Comparison of ENCODE assay signal across 8 mouse cellular contexts in genomic region chr1:62702743-62703142, GRCm38 (mm10). TPM values are rescaled to one million over a fixed set of nuclear protein-coding genes. Genes with fewer than 3 reads are reported as not detected.
DNase-seq lines count a peak whose midpoint lies in the region; ATAC-seq and TF ChIP-seq lines count a peak whose summit lies in the region.

No protein-coding gene starts in this region.

- peak overlapping the region; percentile 67 for H3K4me3 ChIP-seq in spleen, adult 2 months (ENCODE audit: extremely low read depth, insufficient read depth, insufficient read length)
- peak overlapping the region; percentile 72 for H3K4me3 ChIP-seq in intestine, postnatal 0 days (ENCODE audit: low read depth, low read length)
- peak overlapping the region; percentile 48 for H3K4me3 ChIP-seq in neural tube, embryonic 12.5 days

- H3K36me3 ChIP-seq in spleen, adult 2 months (ENCODE audit: control insufficient read depth, insufficient read depth, low read length) = no peaks in the 10 kb centered on the region
- no peaks in the 10 kb centered on the region for H3K36me3 ChIP-seq in intestine, postnatal 0 days (ENCODE audit: control insufficient read depth, insufficient read depth)
- no peaks in the 10 kb centered on the region for H3K36me3 ChIP-seq in neural tube, embryonic 12.5 days

- H3K27me3 ChIP-seq in spleen, adult 2 months (ENCODE audit: control insufficient read depth, insufficient read depth, low read length) = peaks cover 34% of the 10 kb centered on the region
- peaks cover 8% of the 10 kb centered on the region; the same call in 1 of the 2 replicates for H3K27me3 ChIP-seq in intestine, postnatal 0 days (replicated peaks; ENCODE audit: control insufficient read depth, insufficient read depth, low read length)
- H3K27me3 ChIP-seq in neural tube, embryonic 12.5 days (replicated peaks) = peaks cover 16% of the 10 kb centered on the region

- no peak for ATAC-seq in intestine, postnatal 0 days
- ATAC-seq in neural tube, embryonic 12.5 days (ENCODE audit: low FRiP score, low read depth) = no peak

- TF ChIP-seq CTCF in spleen, adult 2 months (IDR thresholded peaks at IDR 0.05; ENCODE audit: extremely low read depth, insufficient read depth, insufficient read length, insufficient replicate concordance) = no peak
- 0 out of 2 replicates have a peak, but pooled peaks have one; percentile 1 for TF ChIP-seq CTCF in intestine, postnatal 0 days (IDR thresholded peaks at IDR 0.05; ENCODE audit: low read depth)

- under 1% methylated on average over 25 of the region's 25 CpGs for WGBS in spleen, adult 2 months
- under 1% methylated on average over 25 of the region's 25 CpGs for WGBS in intestine, postnatal 0 days
- under 1% methylated on average over 25 of the region's 25 CpGs for WGBS in neural tube, embryonic 12.5 days

- H3K27ac ChIP-seq in spleen, adult 2 months (ENCODE audit: insufficient read depth, low read length) = peak overlapping the region; percentile 36; the same call in 1 of the 2 replicates
- H3K27ac ChIP-seq in intestine, postnatal 0 days (ENCODE audit: low read depth, low read length) = peak overlapping the region; percentile 70
- H3K27ac ChIP-seq in neural tube, embryonic 12.5 days = peak overlapping the region; percentile 74

- peak; percentile 27 for DNase-seq in cerebellum, adult 9-10 months
- DNase-seq in cerebellum, adult 11-12 months = no peak
- no peak for DNase-seq in spleen, adult 2 months (ENCODE audit: low read depth in 1 of 2, low spot score in 2 of 2)
- DNase-seq in spleen, postnatal 14 days (ENCODE audit: low spot score in 2 of 2) = no peak
- no peak for DNase-seq in thymus, postnatal 14 days
- DNase-seq in urinary bladder, postnatal 14 days (ENCODE audit: low spot score) = no peak

- peaks cover 15% of the 10 kb centered on the region for H3K4me1 ChIP-seq in spleen, adult 2 months (ENCODE audit: control insufficient read depth, insufficient read depth, insufficient read length)
- H3K4me1 ChIP-seq in intestine, postnatal 0 days (replicated peaks; ENCODE audit: control insufficient read depth, insufficient read depth, low read length) = peaks cover 8% of the 10 kb centered on the region; the same call in 1 of the 2 replicates
- H3K4me1 ChIP-seq in neural tube, embryonic 12.5 days = peaks cover 26% of the 10 kb centered on the region

- peak overlapping the region; percentile 58 for H3K9ac ChIP-seq in intestine, postnatal 0 days (ENCODE audit: low read depth, low read length)
- H3K9ac ChIP-seq in neural tube, embryonic 12.5 days = peak overlapping the region; percentile 85

- H3K4me2 ChIP-seq in intestine, postnatal 0 days (replicated peaks; ENCODE audit: low read depth) = peak overlapping the region; percentile 100
- H3K4me2 ChIP-seq in neural tube, embryonic 12.5 days (replicated peaks) = peak overlapping the region; percentile 73

- no peak for TF ChIP-seq POLR2A in spleen, adult 2 months (IDR thresholded peaks at IDR 0.05; ENCODE audit: low read depth, low read length)

- no peaks in the 10 kb centered on the region for H3K9me3 ChIP-seq in intestine, postnatal 0 days (ENCODE audit: control insufficient read depth)
- no peaks in the 10 kb centered on the region for H3K9me3 ChIP-seq in neural tube, embryonic 12.5 days

RNA-seq across cellular contexts. Expression of gene Nrp2, which starts 0.3 kb away (rescaled TPM):
- 6.1 and 6.5 TPM in 2 replicates for polyA plus RNA-seq in spleen, adult 2 months (2012; rRNA removed)
- 11.7 and 12.7 TPM in 2 replicates for polyA plus RNA-seq in intestine, postnatal 0 days (2015; fragmentation: Nextera tagmentation; extraction: Ambion mirVana)
- polyA plus RNA-seq in neural tube, embryonic 12.5 days (2016; fragmentation: Nextera tagmentation; extraction: Ambion mirVana) = 44.0 and 44.6 TPM in 2 replicates
